Mouse (Mus musculus) NIH3T3 (cell line): ENCODE measurements at regions not wholly inside any gene's neighbourhood (a gene's known extent, or its start where the extent isn't known, plus 50 kb on each side); places are given as distances from the start of the nearest gene placed in this dataset.

ENCODE experiments used
- DNase-seq: peaks from one replicate; pipeline ENCODE4 v3.0.0-alpha.2; 2012; ENCODE audit warnings: low read depth

GRCm38 (mm10) chr19:57541693-57542314, 69.0 kb upstream of the Atrnl1 start:
- no peak for DNase-seq

DNA sequence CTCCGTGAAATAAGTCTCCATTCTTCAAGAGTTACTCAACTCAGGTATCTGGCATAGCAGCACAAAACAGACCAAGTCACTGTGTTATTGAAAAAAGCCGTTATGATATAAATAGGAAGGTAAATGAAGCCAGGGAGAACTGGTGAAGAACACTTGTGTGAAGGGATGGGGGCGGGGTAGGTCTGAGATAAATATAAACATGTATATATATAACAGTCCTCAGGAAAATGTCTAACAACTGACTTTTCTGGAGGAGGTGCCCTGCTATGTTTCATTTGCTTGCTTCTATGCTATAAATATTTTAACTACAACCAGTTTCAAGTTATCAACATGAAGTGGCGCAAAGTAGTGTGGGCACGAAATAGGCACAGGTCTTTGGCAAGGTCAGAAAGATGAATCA, 68.3 kb upstream of the Atrnl1 start:
- no peak for DNase-seq

DNA sequence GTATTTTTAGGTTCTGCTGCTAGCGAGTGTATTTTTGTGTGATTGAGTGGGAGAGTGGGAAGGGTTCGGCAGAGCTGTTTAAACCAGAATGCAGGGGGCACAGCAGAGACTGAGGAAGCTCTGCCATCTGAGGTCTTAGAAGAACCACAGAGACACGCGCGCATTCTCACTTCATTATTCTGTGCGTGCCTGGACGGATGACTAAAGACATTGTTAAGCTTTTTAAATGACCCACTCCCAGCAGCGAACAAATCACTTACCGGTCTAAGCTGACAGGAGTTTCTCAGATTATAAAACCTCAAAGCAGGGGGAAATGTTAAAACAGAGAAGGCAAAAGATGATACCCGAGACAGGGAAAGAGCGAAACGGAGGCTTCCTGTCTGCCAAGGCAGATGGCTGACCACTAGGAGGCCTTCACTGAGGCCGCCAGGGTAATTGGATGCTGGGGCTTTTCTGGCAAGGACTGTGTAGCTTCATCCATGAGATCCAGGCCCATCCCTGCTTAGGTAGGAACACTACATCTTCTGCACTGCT, 67.1 kb upstream of the Atrnl1 start:
- peak; percentile 31 for DNase-seq

GRCm38 (mm10) chr19:57544229-57544879, 66.5 kb upstream of the Atrnl1 start:
- no peak for DNase-seq

GRCm38 (mm10) chr19:57545071-57545470, 65.8 kb upstream of the Atrnl1 start:
- no peak for DNase-seq

- DNase-seq, result no peak
Observed at GRCm38 (mm10) chr19:57546039-57546438, 64.8 kb upstream of the Atrnl1 start.

DNA sequence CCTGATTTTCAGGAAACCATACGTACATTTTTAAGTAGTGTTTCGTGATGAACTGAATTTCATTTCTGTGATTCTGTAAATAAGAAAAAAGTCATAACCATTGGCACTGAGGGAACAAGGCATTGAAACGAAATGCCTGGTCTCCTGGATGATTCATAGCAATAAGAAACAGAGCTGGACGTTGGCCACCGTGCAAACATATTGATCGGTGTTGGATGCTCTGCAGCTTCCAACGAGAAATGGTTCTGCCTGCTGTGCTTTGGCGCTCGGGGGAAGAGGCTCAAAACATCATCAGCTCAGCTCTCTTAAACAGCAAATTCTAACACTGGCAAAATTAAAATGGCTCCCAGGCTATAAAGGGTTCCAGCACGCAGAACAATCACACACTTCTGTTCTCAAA, 64.3 kb upstream of the Atrnl1 start:
- no peak for DNase-seq

DNA sequence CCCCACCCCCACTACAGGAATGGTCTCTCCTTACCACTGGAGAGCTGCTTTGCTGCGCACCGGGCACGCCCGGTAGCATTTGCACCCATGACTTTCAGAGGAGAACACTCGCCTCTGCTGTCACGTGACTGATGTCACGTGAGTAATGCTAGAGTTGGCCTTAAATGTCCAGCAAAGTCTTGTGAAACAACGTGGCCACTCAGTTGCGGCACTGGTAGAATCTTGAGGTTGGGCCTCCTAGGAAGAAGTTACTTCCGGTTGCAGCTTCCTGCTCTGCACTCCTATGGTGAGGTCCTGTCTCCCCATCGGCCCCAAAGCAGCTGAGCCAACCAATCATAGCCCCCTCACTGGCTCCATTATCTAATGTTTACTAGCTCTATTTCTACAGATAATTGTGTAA, 62.7 kb upstream of the Atrnl1 start:
- peak; percentile 25 for DNase-seq

DNA sequence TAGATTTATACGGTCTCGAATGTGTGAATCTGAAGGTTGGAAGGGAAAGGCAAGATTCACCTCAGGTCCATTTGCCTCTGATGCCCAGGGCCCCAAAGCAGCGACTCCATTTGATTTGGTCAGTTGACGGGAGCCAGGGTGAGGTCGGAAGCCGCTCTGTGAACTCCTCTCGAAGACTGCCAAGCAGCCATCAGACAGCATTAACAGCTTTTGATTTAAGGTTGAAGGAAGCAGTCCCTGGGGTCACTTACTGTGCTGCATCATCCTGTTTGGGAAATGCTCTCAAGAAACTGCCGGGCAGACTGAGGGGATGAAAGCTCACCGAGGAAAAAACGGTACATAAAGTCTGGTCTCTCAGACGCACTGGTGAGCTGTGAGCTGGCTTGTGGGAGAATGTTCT, 62.2 kb upstream of the Atrnl1 start:
- peak; percentile 34 for DNase-seq

DNA sequence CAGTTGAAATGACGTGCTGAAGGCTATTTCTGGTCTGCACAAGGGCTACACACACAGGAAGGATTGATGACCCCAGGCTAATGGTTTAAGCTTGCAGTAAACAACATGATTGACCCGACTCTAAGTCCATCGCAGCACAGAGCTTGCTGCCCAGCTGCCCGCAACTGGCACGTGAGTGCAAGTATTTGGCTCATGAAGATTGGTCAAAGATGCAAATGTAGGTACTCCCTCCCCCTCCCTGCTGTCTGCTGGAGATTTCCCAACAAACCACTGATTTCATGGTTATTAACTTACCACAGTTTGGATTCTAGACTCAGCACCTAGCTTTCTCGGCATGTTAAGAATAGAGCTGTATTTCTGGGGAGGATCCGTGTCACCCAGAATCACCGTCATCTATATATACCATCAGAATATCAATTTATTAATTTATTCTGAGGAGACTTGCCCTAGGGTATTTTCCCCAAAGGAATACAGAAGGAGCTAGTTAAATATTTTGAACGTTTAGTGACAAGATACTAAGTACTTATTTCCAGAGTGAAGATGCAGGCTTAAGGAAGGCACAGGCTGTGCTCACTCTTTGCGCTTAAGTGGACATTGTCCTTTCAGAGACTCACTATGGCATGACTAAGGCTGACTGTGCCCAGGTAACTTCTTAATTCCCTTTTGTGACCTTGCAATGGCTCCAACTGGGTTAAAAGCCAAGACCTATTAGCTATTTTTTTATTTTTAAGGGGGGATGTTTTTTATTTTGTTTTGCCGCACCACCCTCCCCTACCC, 57.7 kb upstream of the Atrnl1 start:
- DNase-seq, result no peak

DNA sequence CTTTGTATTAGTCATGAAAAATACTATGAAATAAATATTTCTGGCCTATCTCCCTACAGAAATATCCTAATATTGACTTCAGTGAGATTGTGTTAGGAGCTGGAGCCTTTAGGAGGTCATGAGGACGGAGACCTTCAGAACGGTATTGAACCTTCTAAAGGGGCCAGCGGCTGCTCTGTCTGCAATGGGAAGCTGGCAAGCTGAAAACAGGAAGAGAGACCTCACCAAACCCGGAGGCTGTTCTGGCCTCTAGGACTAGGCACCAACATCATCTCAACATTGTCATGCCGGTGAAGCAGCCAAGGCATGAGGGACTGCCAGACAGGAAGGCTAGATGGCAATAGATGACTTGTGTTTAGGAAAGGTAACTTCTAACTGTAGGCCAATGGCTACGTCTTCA, 56.7 kb upstream of the Atrnl1 start:
- DNase-seq, result no peak

- DNase-seq, result no peak
Observed at GRCm38 (mm10) chr19:57555313-57555712, 55.5 kb upstream of the Atrnl1 start.

DNA sequence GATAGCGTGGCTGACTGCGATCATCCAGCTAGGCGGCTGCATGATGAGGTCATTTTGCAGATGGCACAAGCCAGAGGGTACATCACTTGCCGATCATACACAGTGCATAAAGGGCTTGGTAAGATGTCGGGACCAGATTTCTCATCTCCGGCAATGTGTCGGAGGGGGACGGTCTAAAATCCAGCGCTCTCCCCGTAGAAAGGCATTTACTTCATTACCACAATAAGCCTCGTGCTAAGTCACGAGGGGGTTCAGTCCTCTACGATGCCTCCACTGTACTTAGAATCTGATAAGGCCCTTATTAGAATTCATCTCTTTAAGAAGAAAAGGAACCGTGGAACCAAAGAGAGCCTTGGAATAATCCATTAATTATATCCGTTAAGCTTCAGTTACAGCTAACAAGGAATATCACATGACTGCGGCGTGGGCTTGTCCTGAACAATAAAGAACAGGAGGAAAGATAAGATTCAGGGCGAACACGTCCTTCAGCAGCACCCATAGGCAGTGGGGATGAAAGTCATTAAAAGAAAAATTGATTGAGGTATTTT, 52.3 kb upstream of the Atrnl1 start:
- DNase-seq, result no peak

- DNase-seq, result peak; percentile 36
Observed at GRCm38 (mm10) chr19:57560757-57561156, 50.1 kb upstream of the Atrnl1 start.
